Mouse (Mus musculus) liver, adult 2 months (tissue): Measurements from ENCODE around the gene Rcan3.

Experiments
- CTCF ChIP-seq: fragments of 200-500 bp; IDR thresholded peaks from 2 replicates; pipeline ENCODE4 v1.5.1; 2011; ENCODE audit warnings: low read depth, low read length, control low read depth
- POLR2A ChIP-seq: fragments of 200-500 bp; IDR thresholded peaks from 2 replicates; pipeline ENCODE4 v1.6.1; 2011; ENCODE audit warnings: low read length, control low read depth; ENCODE audit not compliant: insufficient read depth; ENCODE audit errors: extremely low read depth

- TF ChIP-seq CTCF (no peak), POLR2A (no peak)
Observed at GRCm38 (mm10) chr4:135429990-135430760, 3.5 kb downstream of the Rcan3 start.
